Comparison of ENCODE assay signal across 12 mouse cellular contexts in the genomic region with DNA sequence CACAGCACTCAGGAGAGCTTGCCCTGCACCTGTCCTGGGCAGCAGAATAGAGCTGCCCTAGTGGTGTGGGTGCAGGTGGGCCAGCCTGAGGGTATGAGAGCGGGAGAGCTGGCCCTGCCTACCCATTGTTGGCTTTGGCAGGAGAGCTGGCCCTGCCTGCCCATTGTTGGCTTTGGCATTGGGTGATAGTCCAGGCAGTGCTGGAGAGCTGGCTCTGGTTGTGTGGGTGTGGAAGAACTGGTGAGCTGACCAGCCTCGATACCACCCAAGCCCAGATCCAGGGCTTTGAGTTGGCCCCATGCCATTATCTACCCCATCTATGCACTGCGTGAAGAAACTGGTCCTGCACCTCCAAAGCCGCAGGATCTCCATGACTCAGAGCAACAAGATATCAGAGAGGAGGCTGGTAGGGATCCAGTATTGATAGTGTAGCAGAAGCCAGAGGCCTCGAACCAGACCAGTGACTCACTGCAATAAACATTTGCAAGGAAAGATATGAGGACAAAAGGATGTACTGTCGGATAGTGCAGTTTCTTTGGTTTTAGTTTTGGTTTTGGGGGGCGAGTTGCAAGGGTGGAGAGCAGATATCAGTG.
DNase-seq lines count a peak whose midpoint lies in the region; ATAC-seq and TF ChIP-seq lines count a peak whose summit lies in the region.
"Had no signal": no experiment of that assay in that cellular context is flagged by ENCODE, and none has a peak within 500 bp of the region (broad histone marks: within the 10 kb centered on the region; RNA-seq: fewer than 3 reads in every experiment).

No protein-coding gene starts in this region.

- no peak for ATAC-seq in liver, postnatal 0 days
- ATAC-seq in megakaryocyte-erythroid progenitor cell, adult 5-6 weeks (replicated peaks; ENCODE audit: low FRiP score, low TSS enrichment, poor library complexity, severe bottlenecking): peak; percentile 68
- ATAC-seq: forebrain, embryonic 14.5 days had no signal

- no peaks in the 10 kb centered on the region for H3K9me3 ChIP-seq in liver, postnatal 0 days (ENCODE audit: low read length)
- H3K9me3 ChIP-seq: heart, embryonic 12.5 days had no signal

- TF ChIP-seq EP300 in liver, postnatal 0 days (IDR thresholded peaks at IDR 0.05; ENCODE audit: low read depth): no peak

- no peak overlapping the region for H3K4me3 ChIP-seq in liver, postnatal 0 days (ENCODE audit: low read depth, low read length)
- H3K4me3 ChIP-seq: heart, embryonic 12.5 days had no signal

- H3K4me2 ChIP-seq in liver, postnatal 0 days (ENCODE audit: low read depth, low read length): no peak overlapping the region
- H3K4me2 ChIP-seq: heart, embryonic 12.5 days had no signal

- H3K27me3 ChIP-seq in liver, postnatal 0 days (ENCODE audit: insufficient read depth, low read length): no peaks in the 10 kb centered on the region
- H3K27me3 ChIP-seq: heart, embryonic 12.5 days had no signal

- H3K36me3 ChIP-seq in liver, postnatal 0 days (replicated peaks; ENCODE audit: insufficient read depth, low read length): no peaks in the 10 kb centered on the region
- H3K36me3 ChIP-seq: heart, embryonic 12.5 days had no signal

- TF ChIP-seq CTCF in liver, postnatal 0 days (IDR thresholded peaks at IDR 0.05; ENCODE audit: low read depth): no peak

- H3K9ac ChIP-seq in liver, postnatal 0 days (replicated peaks): no peak overlapping the region
- H3K9ac ChIP-seq: heart, embryonic 12.5 days had no signal

- WGBS in liver, postnatal 0 days (ENCODE audit: insufficient replicate concordance): 54% methylated on average over 7 of the region's 7 CpGs

- DNase-seq in adrenal gland, adult 8-10 months: peak; percentile 5
- DNase-seq in adrenal gland, adult 18-20 months (ENCODE audit: low spot score in 2 of 2): no peak
- peak; percentile 16 for DNase-seq in liver
- DNase-seq in liver, postnatal 0 days: no peak
- DNase-seq in cerebellum, postnatal 14 days: peak; percentile 16 to 25
- no peak for DNase-seq in kidney, adult 18-20 months
- no peak for DNase-seq in gastrocnemius, adult 8-10 months (ENCODE audit: low spot score in 2 of 2)
- DNase-seq: kidney, adult 8-10 months; lung, adult 2 months had no signal

- no peak overlapping the region for H3K27ac ChIP-seq in liver, postnatal 0 days (ENCODE audit: low read depth)

- no peaks in the 10 kb centered on the region; the same call in 1 of the 2 replicates for H3K4me1 ChIP-seq in liver, postnatal 0 days (ENCODE audit: insufficient read depth)
- H3K4me1 ChIP-seq: heart, embryonic 12.5 days had no signal

Comparison
In these comparisons a context has a peak if more than half of its experiments do, and no peak if none do; other contexts are left out.
1. DNase-seq: peak in adrenal gland, adult 8-10 months (single experiment), liver (single experiment) and cerebellum, postnatal 14 days (2 of 2); none in adrenal gland, adult 18-20 months (0 of 2), liver, postnatal 0 days (single experiment), kidney, adult 18-20 months (single experiment) and gastrocnemius, adult 8-10 months (0 of 2).